Mouse (Mus musculus) 416B (cell line): ENCODE measurements around the gene Batf3.

Experiments
- DNase-seq: peaks from one replicate; pipeline ENCODE4 v3.0.0; 2011; ENCODE audit warnings: low read depth

Gene Batf3

GRCm38 (mm10) chr1:191097802-191098747 is at the start of gene Batf3:
Gene Batf3 (plus strand): TSS chr1:191097847.
- DNase-seq = no peak

GRCm38 (mm10) chr1:191053555-191053954 is 44.1 kb upstream of the Batf3 start:
- no peak for DNase-seq

GRCm38 (mm10) chr1:191054870-191055532 is 42.6 kb upstream of the Batf3 start:
- peak; percentile 82 for DNase-seq

- DNase-seq = no peak
Measured at GRCm38 (mm10) chr1:191055533-191055873, 42.1 kb upstream of the Batf3 start.

- DNase-seq = peak; percentile 63
Measured at GRCm38 (mm10) chr1:191057461-191057860, 40.2 kb upstream of the Batf3 start.

GRCm38 (mm10) chr1:191062241-191062780 is 35.3 kb upstream of the Batf3 start:
- no peak for DNase-seq

GRCm38 (mm10) chr1:191062781-191063485 is 34.7 kb upstream of the Batf3 start, which contains the start of the genes Tatdn3 and Nsl1:
Gene Tatdn3 (minus strand): TSS chr1:191062932.
Gene Nsl1 (plus strand): TSS chr1:191063012.
- DNase-seq = peak; percentile 89

- peak; percentile 12 for DNase-seq
Measured at GRCm38 (mm10) chr1:191063700-191064099, 33.9 kb upstream of the Batf3 start.

- DNase-seq = no peak
Measured at GRCm38 (mm10) chr1:191064535-191064934, 33.1 kb upstream of the Batf3 start.

GRCm38 (mm10) chr1:191065188-191065587 is 32.5 kb upstream of the Batf3 start:
- peak; percentile 42 for DNase-seq

- DNase-seq = peak; percentile 36
Measured at GRCm38 (mm10) chr1:191068377-191068776, 29.3 kb upstream of the Batf3 start.

- DNase-seq = no peak
Measured at GRCm38 (mm10) chr1:191070259-191070658, 27.4 kb upstream of the Batf3 start.

- no peak for DNase-seq
Measured at GRCm38 (mm10) chr1:191071613-191072012, 26.0 kb upstream of the Batf3 start.

- DNase-seq = no peak
Measured at GRCm38 (mm10) chr1:191072329-191072913, 25.2 kb upstream of the Batf3 start.

GRCm38 (mm10) chr1:191073001-191073400 is 24.6 kb upstream of the Batf3 start:
- DNase-seq = peak; percentile 41

- DNase-seq = no peak
Measured at GRCm38 (mm10) chr1:191073486-191073885, 24.2 kb upstream of the Batf3 start.

GRCm38 (mm10) chr1:191075199-191075883 is 22.3 kb upstream of the Batf3 start:
- DNase-seq = no peak

- no peak for DNase-seq
Measured at GRCm38 (mm10) chr1:191083230-191083629, 14.4 kb upstream of the Batf3 start.

GRCm38 (mm10) chr1:191084951-191085559 is 12.6 kb upstream of the Batf3 start:
- peak; percentile 51 for DNase-seq

GRCm38 (mm10) chr1:191085597-191085996 is 12.1 kb upstream of the Batf3 start:
- peak; percentile 58 for DNase-seq
